Mouse (Mus musculus) brain, embryonic 14.5 days (tissue): ENCODE measurements at regions not wholly inside any gene's neighbourhood (a gene's known extent, or its start where the extent isn't known, plus 50 kb on each side); places are given as distances from the start of the nearest gene placed in this dataset.

Experiments
- DNase-seq: peaks from one replicate; pipeline ENCODE4 v3.0.0-alpha.2; 2011; ENCODE audit warnings: low read depth
- CTCF ChIP-seq: fragments of 200-500 bp; IDR thresholded peaks from 2 replicates; pipeline ENCODE4 v1.5.1; 2012; ENCODE audit warnings: inconsistent platforms, mild to moderate bottlenecking, moderate library complexity, borderline replicate concordance; ENCODE audit not compliant: insufficient read depth, insufficient read length; ENCODE audit errors: extremely low read depth
- POLR2A ChIP-seq: fragments of 200-500 bp; IDR thresholded peaks from 2 replicates; pipeline ENCODE4 v1.6.1; 2012; ENCODE audit warnings: mild to moderate bottlenecking, inconsistent platforms, borderline replicate concordance; ENCODE audit not compliant: poor library complexity, insufficient read depth, insufficient read length, severe bottlenecking; ENCODE audit errors: extremely low read depth

DNA sequence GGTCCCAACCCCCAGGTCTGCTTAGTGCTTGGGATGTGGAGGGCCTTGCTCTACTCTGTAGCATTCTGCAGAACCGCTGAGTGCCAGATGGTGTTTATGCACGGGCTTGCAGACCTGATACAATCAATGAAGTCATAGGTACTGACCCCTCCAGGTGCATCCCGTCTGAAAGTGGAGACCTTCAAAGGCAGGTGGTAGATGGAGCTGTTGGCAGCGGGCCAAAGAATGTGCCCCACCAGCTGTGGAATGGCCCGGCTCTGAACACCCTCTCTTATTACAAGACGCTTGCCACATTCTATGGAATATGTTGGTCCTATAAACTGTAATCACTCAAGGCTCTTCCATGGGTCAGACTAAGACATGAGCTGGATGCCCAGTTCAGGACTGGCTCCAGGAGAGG lies 183.5 kb downstream of the Thbs2 start:
- no peak for TF ChIP-seq POLR2A
- TF ChIP-seq CTCF, result no peak
- DNase-seq, result no peak

DNA sequence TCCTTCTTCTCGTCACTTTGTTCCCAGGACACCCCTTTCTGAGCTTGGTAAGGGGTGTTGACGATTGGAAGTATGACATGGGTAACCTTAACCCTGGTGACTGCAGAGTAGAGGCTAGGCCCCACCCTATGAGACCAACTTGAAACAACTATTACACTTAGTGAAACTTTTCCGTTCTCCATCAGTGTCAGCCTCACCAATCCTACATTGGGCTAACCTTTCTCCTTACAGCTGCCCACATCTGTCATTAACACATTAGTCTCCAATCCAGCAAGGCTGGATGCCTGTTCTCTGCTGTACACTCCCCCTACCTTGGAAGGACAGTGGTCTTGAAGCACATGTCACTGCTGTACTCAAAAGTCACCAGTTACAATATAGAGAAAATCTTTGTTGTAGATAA lies 186.9 kb downstream of the Thbs2 start:
- DNase-seq, result no peak
- TF ChIP-seq POLR2A (no peak), CTCF (no peak)

DNA sequence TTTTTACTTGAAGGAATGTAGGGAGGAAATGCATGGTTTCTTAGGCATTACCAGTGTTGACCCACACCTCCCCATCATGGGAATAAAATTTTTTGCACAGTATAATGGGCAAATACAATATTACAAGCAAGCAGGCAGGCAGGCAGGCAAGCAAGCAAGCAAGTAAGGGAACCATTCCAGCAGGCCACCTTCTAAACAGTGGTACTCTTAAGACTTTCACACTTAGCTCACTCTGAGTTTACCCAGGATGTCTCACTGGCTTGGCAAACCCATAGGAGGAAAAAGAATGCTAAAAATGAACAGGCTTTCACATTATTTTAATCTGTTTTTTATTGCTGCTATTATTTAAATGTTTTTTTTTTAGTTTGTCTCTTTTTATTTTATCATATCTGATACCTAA lies 187.9 kb downstream of the Thbs2 start:
- DNase-seq, result no peak
- TF ChIP-seq POLR2A, result no peak
- no peak for TF ChIP-seq CTCF

DNA sequence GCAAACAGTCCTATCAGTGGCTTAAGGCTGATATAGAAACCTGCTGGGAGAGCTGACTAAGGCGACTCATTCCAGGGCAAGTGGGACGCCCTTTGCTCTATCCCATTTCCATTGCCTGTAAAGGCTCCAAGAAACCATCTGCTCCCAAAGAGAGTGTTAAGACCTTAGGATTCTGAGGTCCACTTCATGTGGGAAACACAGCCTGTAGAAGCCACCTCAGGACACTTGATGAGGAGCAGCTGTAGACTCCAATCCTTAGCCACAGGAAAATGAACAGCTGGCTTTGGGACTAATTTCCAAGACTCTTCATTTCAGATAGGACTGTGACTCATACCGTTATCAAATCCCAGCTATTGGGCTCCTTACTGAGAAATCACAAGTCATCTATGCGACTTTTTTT lies 188.6 kb downstream of the Thbs2 start:
- DNase-seq, result no peak
- TF ChIP-seq POLR2A, result no peak
- TF ChIP-seq CTCF, result no peak

DNA sequence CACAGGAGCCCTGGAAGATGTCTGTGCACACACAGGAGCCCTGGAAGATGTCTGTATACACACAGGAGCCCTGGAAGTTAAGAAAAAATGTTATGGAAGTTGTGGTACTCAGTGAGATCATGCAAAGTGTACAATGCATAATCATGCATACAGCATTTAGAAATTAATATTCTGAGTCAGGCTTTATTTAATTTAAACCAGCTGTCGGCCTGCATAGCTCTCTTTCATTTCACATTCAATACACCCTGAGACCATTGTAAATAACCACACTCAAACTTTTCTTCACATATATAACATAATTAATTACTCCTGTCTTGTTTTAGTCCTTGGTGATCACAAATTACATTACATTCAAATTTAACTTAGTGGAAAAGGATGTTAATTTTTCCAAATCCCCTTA lies 190.4 kb downstream of the Thbs2 start:
- no peak for DNase-seq
- no peak for TF ChIP-seq POLR2A

DNA sequence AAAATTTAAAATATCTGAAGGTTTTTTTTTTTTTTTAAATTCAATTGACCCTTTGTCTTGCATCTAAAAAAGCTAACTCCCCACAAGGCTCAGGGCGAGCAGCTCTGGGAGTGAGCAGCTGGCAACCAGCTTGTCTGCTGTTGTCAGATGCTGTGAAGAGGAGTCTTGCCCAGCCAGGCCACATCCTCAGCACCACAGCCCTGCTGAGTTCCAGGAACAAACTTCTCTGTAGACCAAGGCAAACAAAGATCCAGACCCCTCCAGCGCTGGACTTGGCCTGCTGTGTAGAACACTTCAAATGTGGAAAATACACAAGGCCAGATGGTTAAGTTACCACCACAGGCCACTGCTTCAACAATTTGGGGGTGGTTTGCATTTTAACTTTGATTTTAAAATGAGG lies 192.7 kb downstream of the Thbs2 start:
- DNase-seq, result no peak
- TF ChIP-seq POLR2A (no peak), CTCF (no peak)

DNA sequence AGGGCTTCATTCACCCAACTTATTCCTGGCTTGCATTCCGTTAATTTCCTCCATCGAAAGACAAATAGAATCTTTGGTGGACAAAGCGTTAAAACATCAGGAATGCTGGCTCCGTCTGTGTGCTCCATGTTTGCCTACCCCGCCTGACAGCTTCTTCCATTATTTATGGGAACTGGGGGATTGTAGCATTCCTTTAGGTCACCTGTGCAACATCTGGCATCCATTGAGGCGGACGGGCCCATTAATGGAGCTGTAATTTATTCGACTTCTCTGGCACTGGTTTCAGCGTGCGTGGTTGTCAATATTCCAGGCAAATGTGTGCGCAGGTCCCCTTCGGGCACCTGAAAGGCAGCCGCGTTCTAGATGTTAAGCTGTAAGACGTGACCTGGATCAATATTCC lies 196.9 kb downstream of the Thbs2 start:
- TF ChIP-seq CTCF, result no peak
- TF ChIP-seq POLR2A, result no peak
- peak; percentile 19 for DNase-seq

DNA sequence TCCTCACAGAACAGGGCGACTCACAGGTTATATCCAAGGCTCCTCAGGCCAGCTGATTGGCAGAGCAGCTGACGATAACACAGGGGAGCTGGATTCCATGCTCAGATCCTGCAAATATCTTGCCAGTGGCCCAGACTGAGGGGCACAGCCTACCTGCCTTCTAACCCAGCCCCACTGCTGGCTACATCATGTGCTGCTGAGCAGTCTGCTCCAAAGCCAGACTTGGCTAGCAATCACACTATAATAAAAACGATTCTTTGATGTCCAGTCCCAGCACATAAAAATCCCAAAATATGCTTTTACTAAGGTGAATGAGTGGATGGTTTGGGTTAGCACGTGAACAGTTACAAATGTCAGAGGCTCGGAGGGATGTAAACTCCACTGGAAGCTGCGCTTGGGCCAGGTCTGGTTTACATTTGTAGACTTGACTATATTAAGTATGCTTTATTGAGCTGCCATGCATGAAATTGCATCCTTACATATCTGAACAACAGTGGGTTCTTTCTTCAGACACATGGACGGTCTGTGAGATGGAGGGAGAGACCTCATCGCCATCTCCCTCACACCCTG lies 200.2 kb downstream of the Thbs2 start:
- DNase-seq, result no peak
- TF ChIP-seq CTCF (no peak), POLR2A (no peak)

DNA sequence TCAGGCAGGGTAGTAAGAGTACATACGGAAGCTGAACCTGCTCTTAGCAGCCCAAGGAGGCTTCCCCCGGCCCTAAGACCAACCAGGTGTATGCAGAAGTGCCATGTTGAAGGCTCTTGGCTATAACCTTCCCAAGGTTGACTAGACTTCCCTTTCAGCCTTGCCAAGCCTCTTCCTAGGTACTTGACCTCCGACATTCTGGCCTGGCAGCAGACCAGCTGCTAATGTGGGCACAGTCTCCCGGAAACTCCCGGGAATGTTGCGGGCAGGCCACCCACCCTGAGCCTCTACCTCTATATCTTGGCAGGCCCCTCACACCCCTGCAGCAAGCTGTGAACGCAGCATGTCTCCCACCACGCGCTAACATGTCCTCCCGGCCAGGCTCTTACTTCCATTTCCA lies 201.1 kb downstream of the Thbs2 start:
- no peak for DNase-seq
- TF ChIP-seq CTCF, result no peak
- TF ChIP-seq POLR2A, result no peak

DNA sequence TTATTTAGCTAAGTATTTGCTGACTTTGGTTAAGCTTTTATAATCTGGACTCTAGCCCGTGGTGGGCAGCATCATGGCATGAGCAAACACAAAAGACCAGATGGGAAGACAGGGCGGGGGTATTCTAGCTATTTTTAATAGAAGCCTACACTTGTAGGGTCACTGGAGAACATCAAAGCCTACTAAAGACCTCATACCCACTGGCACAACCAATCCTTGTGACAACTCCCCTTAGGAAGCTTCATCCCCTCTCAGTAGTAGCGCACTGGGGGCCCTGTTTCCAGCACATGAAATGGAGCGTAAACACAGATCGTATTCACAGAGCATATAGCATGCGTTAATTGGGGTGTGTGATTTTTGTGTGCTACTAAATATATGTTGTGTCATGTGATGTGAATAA lies 202.4 kb downstream of the Smoc2 start:
- no peak for DNase-seq
- TF ChIP-seq CTCF (no peak), POLR2A (no peak)

DNA sequence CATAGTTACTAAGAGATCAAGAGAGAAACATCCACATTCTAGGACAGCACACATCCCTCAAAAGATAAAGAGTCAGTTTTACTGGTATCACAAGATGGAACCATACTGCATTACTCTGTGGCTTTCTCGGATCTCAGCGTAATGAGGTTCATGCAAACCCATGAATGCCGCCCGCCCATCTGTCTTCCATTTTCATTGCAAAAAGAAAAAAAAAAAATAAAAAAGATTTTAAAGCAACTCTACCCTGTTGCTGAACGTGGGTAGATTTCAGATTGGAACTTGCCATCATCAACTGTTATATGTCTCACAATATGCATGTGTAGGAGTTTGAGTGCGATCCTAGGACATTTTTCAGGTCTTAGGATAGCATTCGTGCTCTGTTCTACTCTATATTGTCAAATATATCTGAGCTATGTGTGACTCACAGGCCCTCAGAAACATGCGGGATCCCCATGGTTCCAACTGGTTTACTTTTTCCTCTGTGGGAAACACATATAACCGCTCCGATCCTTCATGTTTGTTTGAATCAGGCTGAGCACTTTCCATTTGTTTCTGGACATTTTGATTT lies 199.7 kb downstream of the Smoc2 start:
- TF ChIP-seq POLR2A (no peak), CTCF (no peak)
- no peak for DNase-seq

DNA sequence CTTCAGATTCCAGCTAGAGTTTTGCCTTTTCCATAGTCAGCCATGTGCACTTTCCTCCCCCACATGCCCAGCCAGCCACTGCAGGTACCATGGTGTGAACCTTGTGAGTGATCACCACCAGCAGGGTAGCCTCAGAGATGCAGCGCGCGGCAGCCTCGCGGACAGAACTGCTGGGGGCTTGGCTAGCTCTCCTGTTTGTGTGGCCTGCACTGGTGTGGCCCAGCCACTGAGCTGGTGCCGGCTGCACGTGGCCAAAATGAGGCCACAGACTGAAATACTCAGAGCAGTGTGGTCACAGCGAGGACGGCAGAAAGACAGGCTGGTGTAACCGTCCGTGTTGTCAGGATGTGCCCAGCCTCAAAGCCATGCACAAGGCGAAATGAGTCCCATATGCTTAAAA lies 197.4 kb downstream of the Smoc2 start:
- no peak for TF ChIP-seq CTCF
- no peak for TF ChIP-seq POLR2A
- no peak for DNase-seq

DNA sequence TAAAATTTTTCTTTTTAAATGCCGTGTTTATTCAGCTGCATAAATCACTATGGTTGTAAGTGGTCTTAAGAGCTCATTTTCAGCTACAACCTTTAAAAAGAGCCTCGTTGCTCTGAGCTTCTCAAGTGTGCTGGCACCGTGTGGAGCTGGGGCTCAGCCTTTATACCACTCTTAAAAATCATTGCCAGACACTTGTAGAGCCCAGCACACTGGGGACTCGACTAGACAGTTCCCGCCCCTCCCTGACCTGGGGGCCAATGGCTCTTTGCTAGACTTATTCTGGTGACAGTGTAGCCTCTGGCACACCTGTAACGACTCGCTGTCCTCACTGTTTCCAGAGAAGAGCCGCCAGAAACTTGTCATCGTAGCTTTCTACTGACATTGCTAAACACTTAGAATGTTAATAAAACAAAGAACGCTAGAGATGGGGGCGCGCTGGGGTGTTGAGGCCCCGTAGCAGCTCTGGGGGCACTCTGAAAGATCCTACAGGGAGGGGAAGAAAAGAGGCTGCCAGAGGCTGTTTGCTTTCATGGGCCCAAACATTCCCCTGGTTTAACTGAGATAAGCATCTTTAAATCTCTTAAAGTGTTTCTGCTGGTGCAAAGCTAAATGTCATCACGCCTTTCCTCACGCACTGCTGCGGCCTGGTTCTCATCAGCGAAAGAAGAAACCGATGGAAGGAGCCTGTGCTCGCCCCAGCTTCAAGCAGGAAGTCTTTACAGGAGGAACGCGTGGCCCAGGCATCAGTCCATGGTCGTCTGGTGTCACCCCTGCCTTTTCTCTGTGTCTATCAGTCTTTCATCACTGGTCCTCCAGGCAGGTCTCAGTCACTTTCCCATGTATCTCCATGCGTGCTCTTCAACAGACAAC lies 196.7 kb downstream of the Smoc2 start:
- TF ChIP-seq POLR2A (no peak), CTCF (no peak)
- DNase-seq, result no peak

DNA sequence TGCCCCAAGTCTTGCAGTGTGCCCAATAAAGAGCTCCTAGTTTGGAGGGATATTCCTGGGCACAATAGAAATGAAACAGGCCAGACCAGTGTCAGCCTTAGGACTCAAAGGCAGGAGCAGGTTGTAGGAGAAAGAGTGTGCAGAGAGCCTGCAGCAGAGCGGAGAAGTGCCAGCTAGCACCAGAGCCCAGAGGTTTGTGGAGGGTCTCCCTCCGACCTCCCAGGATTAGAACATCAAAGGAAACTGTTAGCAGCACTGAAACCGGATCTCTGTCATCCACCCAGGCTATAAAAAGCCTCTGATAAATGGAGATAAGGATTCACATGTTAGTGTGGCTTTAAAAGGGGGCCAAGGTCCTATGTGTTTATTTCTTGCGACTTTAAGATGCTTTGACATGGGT lies 196.0 kb downstream of the Smoc2 start:
- TF ChIP-seq POLR2A (no peak), CTCF (no peak)
- DNase-seq, result no peak
